Mouse (Mus musculus) embryonic fibroblast, embryonic 13.5 days (primary cell): ENCODE results near the gene Spon1.

ENCODE experiments used
- CTCF ChIP-seq: IDR thresholded peaks from 2 replicates; pipeline ENCODE4 v1.5.1; 2011; ENCODE audit warnings: mild to moderate bottlenecking, control low read depth, low read length, moderate library complexity, borderline replicate concordance; ENCODE audit not compliant: insufficient read depth
- POLR2A ChIP-seq: IDR thresholded peaks from 2 replicates; pipeline ENCODE4 v1.6.1; 2011; ENCODE audit warnings: low read depth, mild to moderate bottlenecking, control low read depth, low read length, moderate library complexity

- TF ChIP-seq CTCF (no peak), POLR2A (no peak)
Observed at GRCm38 (mm10) chr7:113727999-113728713, 37.6 kb upstream of the Spon1 start.
